Mouse (Mus musculus): ENCODE data around the gene Ncf2. TPM values are rescaled to one million over a fixed set of nuclear protein-coding genes. Genes with fewer than 3 reads are reported as not detected.
"Not testable (repeated sequence)": the region's sequence is repeated elsewhere in the genome, so short reads cannot be mapped to it uniquely, and the experiment has no call there.

The Ncf2 gene
- 1 to 10 TPM; 3.4 to 5.6 TPM for total RNA-seq (2021)
- long read RNA-seq, experiment 1 = 0 reads
- long read RNA-seq, experiment 2 = 0 reads

DNA sequence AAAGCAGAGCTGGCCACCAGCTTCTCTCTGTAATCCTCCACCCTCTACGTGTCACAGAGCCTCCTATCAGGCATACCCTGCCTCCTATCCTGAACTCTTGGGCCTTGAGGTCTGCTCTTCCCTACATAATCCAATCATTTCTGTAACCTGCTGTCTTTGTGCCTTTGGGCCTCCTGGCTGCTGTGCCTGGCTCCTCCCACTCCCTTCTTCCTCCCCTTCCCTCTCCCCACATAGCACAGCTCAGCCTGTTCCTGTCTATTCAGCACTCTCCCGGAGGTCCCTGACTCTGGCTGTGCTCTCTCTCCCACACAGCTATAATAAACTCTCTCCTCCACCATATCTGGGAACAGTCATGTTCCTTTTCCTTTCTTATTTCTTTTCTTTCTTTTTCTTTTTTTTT lies at the start of gene Ncf2:
TSS of gene Ncf2 (plus strand) at position 298 of the 400 bp plus-strand sequence.
- DNase-seq = peak in 1 of 2 experiments; percentile 56

DNA sequence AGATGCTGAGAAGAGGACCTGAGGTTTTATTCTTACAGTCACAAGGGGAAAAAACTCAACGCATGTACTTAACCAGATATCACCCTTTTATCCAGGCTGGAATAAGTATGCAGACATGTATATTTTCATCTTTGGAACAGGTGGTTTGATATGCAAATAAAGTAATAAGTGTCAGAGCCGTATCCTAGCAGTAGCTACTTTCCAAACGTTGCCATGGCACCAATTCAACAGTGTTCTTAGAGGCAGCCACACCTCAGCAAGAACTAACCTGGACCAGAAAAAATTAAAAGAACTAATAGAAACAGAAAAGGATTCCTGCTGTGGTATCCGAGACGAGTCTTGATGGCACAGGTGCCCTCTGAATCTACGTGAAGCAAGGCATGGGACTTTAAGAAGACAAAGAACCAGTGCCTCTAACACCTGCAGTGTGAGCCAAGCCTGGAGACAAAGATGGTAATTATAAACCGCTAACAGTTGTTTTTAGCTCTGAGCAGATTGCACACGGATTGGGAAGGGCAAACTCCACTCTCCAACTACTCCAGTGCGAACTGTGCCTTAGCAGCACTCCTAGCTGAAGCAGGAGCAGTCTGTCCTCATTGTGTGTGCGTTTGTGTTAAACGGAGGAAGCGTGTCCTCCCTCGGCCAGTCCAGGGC lies 49.6 kb upstream of the Ncf2 start, which contains the start of gene Apobec4:
TSS of gene Apobec4 (plus strand) at position 240 of the 654 bp plus-strand sequence.
- no peak for DNase-seq

DNA sequence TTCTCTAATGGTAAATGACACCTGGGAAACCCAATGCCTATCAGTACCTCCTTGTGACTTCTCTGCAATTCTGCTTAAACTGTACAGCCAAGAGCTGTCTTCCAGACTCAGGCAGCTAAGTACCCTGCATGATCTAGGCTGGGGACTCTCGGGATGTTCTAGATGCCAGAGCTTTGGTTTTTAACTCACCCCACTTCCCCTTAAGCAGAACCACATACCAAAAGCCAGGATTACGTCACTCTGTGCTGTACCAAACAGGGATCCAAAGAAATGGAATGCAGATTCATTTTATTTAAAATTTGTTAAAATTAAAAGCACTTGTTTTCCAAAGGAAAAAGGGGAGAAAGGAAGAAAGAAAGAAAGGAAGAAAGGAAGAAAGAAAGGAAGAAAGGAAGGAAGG lies 38.2 kb upstream of the Ncf2 start:
- no peak for DNase-seq

DNA sequence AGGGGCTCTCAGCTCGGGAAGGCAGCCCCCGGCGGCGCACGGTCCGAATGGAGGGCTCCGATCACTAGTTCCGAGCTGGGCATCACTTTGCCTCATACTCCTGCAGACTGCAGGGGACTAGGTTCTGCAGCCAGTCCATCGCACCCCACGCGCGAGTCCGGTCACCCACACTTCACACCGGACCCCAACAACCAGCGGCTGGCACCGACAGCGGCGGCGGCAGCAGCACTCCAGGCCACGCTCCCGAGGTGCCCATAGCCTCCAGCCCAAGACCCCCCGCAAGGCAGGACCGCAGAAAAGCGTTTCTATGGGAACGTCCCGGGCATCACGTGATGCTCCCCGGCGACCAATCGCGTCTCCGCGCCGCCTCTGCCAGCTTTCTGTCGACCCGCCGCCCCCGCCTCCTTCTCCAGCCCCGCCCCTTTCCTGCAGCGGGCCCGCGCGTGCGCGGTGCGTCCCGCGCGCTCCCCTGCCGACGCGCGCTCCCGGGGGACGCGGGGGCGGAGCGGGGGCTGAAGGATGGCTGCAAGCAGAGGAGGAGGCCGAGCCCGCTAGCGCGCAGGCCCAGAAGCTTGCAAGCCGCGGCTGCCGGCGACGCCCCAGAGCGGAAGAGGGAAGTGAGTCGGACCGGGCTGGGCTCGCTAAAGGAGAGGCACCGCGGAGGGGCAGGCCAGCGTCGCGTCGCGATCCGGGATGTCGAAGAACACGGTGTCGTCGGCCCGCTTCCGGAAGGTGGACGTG lies 33.8 kb upstream of the Ncf2 start, which contains the start of the genes Rgl1 and Arpc5:
TSS of gene Rgl1 (minus strand) at position 320 of the 741 bp plus-strand sequence.
TSS of gene Arpc5 (plus strand) at position 511 of the 741 bp plus-strand sequence.
- DNase-seq = peak; percentile 96 to 99

DNA sequence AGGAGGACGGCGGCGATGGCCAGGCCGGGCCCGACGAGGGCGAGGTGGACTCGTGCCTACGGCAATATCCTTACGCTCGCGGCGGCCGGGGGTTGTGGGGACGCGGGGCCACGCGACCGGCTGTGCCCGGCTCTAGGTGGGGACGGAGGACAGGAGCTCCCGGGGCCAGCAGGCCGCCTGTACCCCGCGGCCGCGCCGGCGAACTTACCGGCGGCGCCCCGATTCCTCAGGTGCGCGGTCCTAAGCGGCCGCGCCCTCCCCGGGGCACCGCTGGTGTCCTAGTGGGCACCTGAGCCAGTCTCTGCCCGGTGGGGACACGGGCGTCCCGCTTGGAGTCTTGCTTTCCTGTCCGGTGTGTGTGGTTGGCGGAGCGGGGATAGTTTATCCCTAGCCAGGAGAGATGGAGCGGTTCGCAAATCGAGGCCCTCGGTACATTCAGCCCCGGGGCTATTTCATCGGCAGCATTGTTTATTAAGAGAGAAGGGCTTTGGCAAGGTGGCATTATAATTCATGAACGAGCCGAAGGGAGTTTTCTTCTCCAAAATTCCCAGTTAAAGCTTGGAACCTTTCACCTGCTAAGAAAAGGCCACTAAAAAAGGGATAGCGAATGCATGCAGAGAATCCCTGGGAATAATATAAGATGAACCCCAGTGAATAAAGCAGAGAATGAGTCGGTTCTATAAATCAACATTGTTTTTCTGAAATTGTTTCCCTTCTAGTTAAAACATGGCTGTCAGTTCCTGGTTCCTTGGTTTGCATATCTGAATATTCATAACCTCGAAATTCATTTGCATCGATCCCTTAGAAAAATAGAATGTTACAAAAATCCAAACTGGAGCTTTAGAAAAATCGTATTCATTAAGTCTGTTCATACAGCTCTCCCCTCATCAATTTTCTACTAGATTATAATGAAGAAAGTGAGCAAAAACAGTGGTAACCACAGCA lies 32.9 kb upstream of the Ncf2 start:
- peak; percentile 21 to 58 for DNase-seq

DNA sequence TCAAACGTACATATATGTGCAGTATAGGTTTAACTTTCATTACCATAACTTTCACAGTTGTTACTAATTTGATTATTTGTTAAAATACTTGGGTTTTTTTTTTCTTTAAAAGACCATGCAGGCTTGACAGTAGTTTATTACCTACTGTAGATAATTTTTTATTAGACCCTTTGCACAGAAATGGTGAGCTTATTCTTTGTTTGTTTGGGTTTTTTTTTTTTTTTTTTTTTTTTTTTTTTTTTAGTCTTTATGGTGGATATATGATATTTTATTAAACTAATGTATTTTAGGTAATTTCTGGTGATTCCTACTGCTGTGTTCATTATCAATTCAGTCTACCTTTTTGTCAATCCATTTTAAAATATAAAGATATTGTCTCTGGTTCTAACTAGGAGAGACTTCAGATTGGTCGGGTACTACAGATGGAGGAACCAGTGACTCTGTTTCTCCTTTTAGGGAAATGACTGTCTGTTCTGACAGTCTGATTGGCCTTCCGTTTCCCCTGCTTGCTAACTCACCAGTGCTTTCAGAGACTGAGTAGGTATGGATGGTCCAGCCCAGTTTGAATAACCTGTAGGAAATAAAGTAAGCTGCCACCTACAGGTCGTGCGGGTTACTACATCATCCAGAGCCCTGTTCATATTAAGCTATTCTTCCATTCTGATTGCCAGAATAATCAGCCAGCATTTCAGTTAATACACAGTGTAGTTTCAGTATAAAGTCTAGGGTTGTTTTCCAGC lies 32.1 kb upstream of the Ncf2 start:
- DNase-seq = peak; percentile 85 to 93

DNA sequence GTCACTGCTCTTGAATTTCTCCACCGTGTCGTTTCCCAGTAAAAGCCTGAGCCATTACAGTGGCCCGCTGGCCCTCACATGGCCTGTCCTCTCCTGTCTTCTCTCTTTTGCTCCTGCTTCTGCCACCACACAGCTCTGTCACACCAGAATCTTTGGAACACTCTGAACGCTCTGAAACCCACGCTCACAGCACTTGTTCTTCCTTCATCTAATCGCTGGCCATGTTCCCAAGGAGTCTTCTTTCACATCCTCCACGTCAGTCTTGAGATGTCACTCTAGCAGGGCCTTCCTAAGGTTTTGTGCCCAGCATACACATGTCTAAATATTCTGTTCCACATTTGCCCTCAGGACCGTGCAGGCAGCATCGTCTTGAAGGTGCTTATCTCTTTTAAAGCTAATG lies 29.0 kb upstream of the Ncf2 start:
- no peak for DNase-seq

DNA sequence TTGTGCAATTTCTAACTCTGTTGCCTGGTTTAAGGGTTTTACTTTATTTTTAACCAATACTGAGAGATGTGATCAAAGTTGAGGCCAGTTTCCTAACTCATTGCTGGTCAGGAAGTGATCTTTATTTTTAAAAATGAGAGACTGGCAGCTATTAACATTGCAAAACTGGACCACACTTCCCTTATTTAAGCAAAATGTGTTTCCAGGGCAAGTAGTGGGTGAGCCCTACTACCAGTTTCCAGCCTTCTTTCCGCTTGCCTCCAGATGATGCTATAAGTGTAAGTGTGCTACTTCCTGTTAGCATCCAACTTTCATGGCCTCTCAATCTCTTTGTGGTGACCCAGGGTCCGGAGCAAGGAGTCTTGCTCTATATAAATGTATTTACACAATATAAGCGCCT lies 25.4 kb upstream of the Ncf2 start:
- not testable (repeated sequence) for DNase-seq

DNA sequence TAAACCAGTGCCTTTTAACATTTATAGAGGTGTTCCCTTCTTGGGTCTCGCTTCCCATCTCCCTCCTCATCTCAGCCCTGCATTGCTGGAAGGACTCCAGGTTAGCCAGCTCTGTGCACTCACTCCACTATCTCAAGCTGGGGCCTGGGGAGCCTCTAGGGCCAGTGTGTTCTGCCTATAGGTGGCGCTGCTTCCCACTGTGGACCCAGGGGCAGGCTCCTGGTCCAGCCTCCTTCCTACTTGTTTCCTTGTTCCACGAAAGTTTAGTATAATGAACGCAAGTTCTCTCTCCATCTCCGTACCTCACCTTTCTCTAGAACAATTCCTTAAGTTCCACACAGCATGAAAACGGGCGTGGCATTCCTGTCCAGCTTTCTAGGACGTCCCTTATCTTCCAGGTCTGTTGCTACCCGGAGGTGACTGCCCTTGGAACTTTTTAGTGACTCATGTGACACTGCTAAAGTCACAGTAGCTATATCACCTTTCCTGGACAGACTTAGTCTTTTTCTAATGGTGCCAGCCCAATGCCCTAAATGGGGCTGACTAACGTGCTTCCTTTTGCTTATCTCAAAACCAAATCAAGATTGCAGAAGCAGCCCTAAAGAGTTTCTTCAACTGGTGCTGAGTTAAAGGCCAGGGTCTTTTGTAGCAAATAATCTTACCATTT lies 20.8 kb upstream of the Ncf2 start:
- peak; percentile 84 to 89 for DNase-seq

DNA sequence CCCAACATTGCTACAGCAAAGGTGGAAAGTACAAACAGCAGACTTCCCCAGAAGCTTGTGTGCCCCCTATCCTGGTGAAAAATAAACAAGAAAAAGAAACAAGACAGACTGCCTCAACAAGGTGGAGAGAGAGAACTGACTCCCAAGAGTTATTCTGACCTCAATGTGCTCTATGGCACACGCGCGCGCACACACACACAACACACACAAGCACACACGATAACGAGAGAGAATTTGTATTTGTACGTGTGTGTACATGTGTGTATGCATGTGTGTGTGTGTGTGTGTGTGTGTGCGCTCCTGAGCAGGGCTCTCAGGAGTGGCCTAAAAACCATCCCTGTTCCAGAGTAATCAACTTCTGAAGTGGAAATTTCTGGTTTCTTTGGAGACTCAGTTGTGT lies 15.4 kb upstream of the Ncf2 start:
- no peak for DNase-seq

DNA sequence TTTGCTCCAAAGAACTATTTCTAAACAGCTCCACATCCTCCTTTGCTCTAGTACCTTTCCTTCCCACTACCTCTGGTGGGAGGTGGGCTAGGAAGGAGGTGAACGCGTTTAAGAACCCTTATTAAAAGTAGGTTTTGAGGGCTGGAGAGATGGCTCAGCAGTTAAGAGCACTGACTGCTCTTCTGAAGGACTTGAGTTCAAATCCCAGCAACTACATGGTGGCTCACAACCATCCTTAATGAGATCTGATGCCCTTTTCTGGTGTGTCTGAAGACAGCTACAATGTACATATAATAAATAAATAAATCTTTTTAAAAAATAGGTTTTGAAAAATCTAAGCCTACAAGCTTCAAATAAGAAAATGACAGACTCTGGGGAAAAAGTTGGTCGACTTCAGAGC lies 14.5 kb upstream of the Ncf2 start:
- not testable (repeated sequence) for DNase-seq

DNA sequence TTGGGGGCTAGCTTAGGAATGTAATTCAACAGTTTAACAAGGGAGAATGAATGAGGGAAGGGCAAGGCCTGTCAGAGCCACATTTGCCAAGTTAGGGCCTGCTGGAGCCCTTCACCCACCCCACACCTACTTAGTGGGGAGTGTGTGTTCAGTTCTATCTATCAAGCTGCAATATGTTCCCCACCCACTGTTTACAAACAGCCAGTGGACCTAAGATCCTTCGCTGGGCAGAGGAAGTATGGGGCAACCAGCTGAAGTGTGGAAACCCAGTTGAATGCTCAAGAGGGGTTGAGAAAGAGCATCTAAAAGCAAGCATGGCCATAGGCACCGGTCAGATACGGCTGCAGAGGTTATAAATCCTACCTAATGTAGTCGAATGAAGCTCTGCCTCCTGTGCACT lies 13.0 kb upstream of the Ncf2 start:
- no peak for DNase-seq

DNA sequence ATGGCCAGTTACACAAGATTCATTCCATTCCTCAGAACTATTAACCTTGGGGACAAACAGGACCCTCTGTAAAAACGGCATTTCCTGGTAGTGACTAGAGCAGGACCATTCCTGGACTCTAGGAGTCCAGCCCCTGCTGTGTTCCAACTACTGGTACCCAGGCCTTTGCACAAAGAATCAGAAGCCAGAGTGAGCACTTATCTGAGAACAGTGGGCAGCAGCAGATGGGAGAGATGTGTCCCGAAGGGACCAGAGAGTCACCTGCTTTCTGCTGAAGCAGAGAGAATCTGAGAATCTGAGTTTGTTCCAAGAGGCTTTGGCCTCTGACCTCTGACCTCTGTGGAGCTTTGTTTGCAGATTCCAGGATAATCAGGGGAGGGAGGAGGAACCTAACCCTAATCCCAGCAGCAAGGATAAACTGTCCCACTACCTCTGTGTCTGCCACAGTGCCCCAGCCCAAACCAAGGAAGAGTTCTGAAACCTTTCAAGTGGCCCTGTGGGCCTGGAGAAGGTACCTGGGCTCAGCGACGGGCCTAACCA lies 11.8 kb upstream of the Ncf2 start:
- no peak for DNase-seq

DNA sequence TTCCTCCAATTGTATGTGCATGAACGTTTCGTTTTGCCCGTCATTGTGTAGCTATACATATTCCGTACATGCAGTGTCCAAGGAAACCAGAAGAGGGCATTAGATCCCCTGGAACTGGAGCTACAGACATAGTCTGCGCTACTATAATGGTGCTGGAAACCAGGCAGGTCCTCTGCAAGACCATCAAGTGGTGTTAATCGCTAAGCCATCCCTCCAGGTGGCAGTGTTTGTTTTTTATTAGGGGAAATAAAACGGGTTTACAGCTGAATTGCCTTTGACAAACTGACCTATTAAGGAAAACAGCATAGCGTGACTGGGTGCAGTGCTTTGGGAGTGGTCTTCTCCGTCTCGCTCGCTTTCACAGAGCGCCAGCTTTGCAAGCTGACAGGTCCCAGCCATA lies 9.7 kb upstream of the Ncf2 start:
- DNase-seq = peak; percentile 41 to 67

DNA sequence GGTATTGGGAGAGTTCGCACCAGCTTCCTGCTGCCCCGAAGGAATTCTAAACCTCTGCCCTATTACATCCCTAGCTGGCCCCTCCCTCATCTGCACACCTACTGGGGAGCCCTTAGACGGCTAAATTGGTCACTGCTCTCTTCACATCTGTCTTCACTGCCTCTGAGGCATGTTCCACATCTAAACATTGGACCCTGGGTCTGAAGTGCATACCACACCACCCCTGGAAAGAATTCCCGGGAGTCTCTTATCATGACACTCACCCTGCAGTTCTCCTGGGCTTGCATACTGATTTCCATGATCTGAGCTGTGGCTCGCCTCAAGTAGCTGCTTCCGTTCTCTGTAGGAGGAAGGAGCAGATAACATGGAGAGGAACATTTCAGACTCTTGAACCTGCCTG lies 9.2 kb upstream of the Ncf2 start:
- DNase-seq = no peak

DNA sequence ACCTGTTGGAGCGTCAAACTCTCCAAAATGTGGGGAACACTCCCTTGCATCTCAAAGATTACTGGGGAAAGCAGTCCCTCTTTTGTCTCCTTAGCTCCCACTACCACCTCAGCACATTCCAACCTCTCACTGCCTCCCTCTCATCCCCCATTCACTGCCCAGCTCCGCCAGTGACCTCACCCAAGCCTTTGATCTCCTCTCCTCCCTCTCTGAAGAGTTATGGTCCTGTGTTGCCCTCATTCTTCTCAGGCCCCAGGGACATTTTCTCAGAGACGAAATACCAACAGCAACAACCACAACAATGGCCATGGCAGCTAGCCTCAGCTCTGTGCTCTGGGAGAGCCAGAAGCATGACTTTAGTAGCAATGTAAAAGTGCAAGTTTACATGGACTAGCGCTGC lies 8.7 kb upstream of the Ncf2 start:
- no peak for DNase-seq

DNA sequence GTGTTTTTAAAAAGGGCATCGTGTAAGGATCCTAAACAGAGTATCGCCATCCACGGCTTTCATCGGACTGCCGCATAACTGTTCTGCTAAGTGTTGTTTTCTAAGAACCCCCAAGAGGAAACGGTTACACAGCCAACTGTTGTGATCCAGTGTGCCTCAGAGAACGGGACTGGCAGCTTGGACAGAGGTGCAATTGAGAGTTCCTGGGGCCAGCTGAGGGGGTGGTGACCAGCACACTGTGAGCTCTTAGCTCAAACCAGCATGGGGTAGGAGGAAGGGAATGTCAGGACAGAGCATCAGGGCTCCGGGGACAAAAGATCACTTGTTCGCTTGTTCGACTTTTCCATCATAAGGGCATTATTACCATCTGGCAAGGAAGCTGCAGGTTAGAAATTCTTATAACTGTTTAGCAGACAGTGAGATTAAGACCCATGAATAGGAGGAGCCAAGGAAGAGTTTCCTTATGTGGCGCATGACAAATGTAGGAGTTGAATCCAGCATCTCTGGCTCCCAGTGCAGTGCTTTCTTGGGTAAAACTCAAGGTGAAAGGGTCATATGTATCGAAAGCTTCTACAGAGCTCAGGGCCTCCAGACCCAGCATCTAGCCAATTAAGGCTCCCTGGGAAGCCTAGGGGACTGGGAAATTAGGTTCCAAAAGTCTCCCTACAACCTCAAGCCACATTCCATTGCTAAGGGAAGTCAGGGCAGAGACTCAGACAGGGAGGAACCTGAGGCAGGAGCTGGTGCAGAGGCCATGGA lies 7.1 kb upstream of the Ncf2 start:
- no peak for DNase-seq

DNA sequence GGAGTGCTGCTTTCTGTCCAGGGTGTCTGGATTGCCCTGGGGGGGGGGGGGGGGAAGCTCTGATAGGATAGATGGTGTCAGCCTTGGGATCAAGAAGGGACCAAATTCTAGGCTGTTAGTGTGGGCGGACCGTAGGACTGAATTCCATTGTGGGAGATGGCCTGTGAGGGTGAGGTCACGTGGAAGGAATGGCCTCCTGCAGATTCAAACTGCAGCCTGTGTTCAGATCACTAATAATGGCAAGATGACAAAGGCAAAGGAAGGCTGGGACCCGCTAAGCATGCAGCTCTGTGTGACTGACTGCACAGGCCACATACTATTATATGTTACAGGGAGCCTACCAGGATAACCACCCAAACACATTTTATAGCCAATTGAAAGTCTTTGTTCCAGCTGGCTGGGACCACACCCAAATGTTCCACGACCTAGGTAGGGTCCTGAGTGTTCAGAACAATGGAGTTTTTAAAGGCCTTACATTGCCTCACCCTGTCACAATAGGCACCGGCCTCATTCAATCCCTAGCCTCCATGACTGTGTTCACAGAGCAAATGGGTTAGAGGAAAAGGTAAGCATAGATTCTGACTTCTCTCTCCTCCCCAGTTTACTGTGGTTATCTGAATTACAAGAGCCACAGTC lies 6.4 kb upstream of the Ncf2 start:
- no peak for DNase-seq

DNA sequence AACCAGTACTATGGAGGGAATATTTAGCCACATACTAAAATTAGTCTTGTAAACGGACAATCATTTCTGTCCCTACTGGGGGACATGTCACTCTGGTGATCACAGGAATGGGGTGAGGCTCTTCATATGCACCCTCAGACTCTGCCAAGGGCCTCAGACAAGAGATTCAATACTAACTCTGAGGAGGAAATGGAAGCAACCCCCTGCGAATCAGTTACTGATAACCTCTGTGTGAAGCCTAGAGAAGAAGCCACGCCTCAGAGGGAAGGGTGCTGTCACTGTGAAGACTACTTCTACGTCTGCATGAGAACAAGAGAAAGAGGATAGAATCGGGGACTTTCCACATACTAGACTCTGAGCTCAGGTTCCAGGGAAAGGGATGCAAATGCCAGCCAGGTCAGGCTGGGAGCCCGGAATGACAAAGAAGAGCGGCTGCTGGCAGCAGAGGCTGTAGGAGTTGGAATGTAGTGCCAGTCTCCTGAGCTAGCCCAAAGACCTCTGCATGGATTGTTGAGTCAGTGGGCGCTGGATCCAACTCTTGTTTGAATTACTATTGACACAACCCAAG lies 4.2 kb upstream of the Ncf2 start:
- no peak for DNase-seq

Data from heart, adult 18-20 months (tissue).